Mouse (Mus musculus) intestine, postnatal 0 days (tissue): ENCODE data around the gene Fgf7. TPM values are rescaled to one million over a fixed set of nuclear protein-coding genes. Genes with fewer than 3 reads are reported as not detected.

ENCODE experiments used
- ATAC-seq: fragments of 200-750 bp; cut with Nextera tagmentation; 2 replicates; pipeline ENCODE4 v1.8.0; 2017; ENCODE audit warnings: mild to moderate bottlenecking, moderate TSS enrichment, moderate library complexity
- H3K27ac ChIP-seq: fragments of 300-500 bp; sonication (generic); 2 replicates; pipeline ENCODE4 v1.5.1; 2014; ENCODE audit warnings: mild to moderate bottlenecking, low read depth, low read length, moderate library complexity
- H3K27me3 ChIP-seq: fragments of 300-500 bp; sonication (generic); replicated peaks from 2 replicates; pipeline ENCODE4 v1.6.1; 2014; ENCODE audit warnings: low read length, mixed read lengths; ENCODE audit not compliant: control insufficient read depth, insufficient read depth
- H3K36me3 ChIP-seq: fragments of 300-500 bp; sonication (generic); 2 replicates; pipeline ENCODE4 v1.6.1; 2014; ENCODE audit warnings: mild to moderate bottlenecking, moderate library complexity; ENCODE audit not compliant: control insufficient read depth, insufficient read depth
- H3K4me1 ChIP-seq: fragments of 300-500 bp; sonication (generic); replicated peaks from 2 replicates; pipeline ENCODE4 v1.6.1; 2014; ENCODE audit warnings: antibody characterized with exemption, low read length, mixed read lengths; ENCODE audit not compliant: control insufficient read depth, insufficient read depth
- H3K4me2 ChIP-seq: fragments of 300-500 bp; sonication (generic); replicated peaks from 2 replicates; pipeline ENCODE4 v1.6.1; 2014; ENCODE audit warnings: low read depth, mild to moderate bottlenecking, moderate library complexity
- H3K4me3 ChIP-seq: fragments of 300-500 bp; sonication (generic); 2 replicates; pipeline ENCODE4 v1.5.1; 2014; ENCODE audit warnings: low read depth, low read length
- H3K9ac ChIP-seq: fragments of 300-500 bp; sonication (generic); 2 replicates; pipeline ENCODE4 v1.6.1; 2014; ENCODE audit warnings: mild to moderate bottlenecking, low read depth, low read length
- H3K9me3 ChIP-seq: fragments of 300-500 bp; sonication (generic); 2 replicates; pipeline ENCODE4 v1.6.1; 2016; ENCODE audit warnings: mixed run types; ENCODE audit not compliant: control insufficient read depth
- CTCF ChIP-seq: sonication (generic); IDR thresholded peaks from 2 replicates; pipeline ENCODE4 v1.5.1; 2016; ENCODE audit warnings: low read depth, mild to moderate bottlenecking, control low read depth, antibody characterized with exemption, moderate library complexity
- WGBS: fragments of 180-500 bp; shearing (Covaris S2); extraction: QIAGEN DNeasy Blood & Tissue Kit; methylation state at CpG from one replicate; pipeline ENCODE4 v1.1.7; 2014; 5-methylcytosine and 5-hydroxymethylcytosine counted together
- polyA plus RNA-seq: library from polyadenylated mRNA; unstranded; fragments of >200 nt; fragmentation: Nextera tagmentation; extraction: Ambion mirVana; gene quantifications from 2 replicates; pipeline ENCODE4 v1.2.1, GENCODE M21; 2015

The Fgf7 gene
- polyA plus RNA-seq, 1 experiment from 2014 or later, result 0.95 TPM

- H3K36me3 ChIP-seq, result no peaks in the 10 kb centered on the region
- H3K9ac ChIP-seq, result no peak overlapping the region
- WGBS, result 70% methylated on average over 5 of the region's 5 CpGs
- H3K27me3 ChIP-seq, result no peaks in the 10 kb centered on the region
- no peak overlapping the region for H3K27ac ChIP-seq
- H3K4me3 ChIP-seq, result no peak overlapping the region
- no peak for ATAC-seq
- no peak overlapping the region for H3K4me2 ChIP-seq
- H3K4me1 ChIP-seq, result no peaks in the 10 kb centered on the region
- H3K9me3 ChIP-seq, result no peaks in the 10 kb centered on the region
- TF ChIP-seq CTCF, result no peak
Observed at GRCm38 (mm10) chr2:126053657-126054056, 19.2 kb downstream of the Fgf7 start.

- 47% methylated on average over 4 of the region's 4 CpGs for WGBS
- no peak overlapping the region for H3K4me3 ChIP-seq
- H3K27me3 ChIP-seq, result no peaks in the 10 kb centered on the region
- H3K27ac ChIP-seq, result no peak overlapping the region
- no peak overlapping the region for H3K4me2 ChIP-seq
- no peak overlapping the region for H3K9ac ChIP-seq
- no peaks in the 10 kb centered on the region for H3K36me3 ChIP-seq
- ATAC-seq, result no peak
- TF ChIP-seq CTCF, result no peak
- H3K4me1 ChIP-seq, result no peaks in the 10 kb centered on the region
- H3K9me3 ChIP-seq, result no peaks in the 10 kb centered on the region
Observed at GRCm38 (mm10) chr2:126060595-126060994, 26.1 kb downstream of the Fgf7 start.

- H3K4me3 ChIP-seq, result no peak overlapping the region
- H3K27me3 ChIP-seq, result no peaks in the 10 kb centered on the region
- H3K4me1 ChIP-seq, result no peaks in the 10 kb centered on the region
- ATAC-seq, result no peak
- H3K9me3 ChIP-seq, result no peaks in the 10 kb centered on the region
- H3K36me3 ChIP-seq, result no peaks in the 10 kb centered on the region
- no peak for TF ChIP-seq CTCF
- no peak overlapping the region for H3K27ac ChIP-seq
- H3K4me2 ChIP-seq, result no peak overlapping the region
- H3K9ac ChIP-seq, result no peak overlapping the region
- WGBS, result 69% methylated on average over 17 of the region's 17 CpGs
Observed at GRCm38 (mm10) chr2:126061037-126061773, 26.7 kb downstream of the Fgf7 start.

- no peak for ATAC-seq
- Histone ChIP-seq H3K36me3 (no peaks in the 10 kb centered on the region), H3K4me3 (no peak overlapping the region), H3K4me2 (no peak overlapping the region), H3K27me3 (no peaks in the 10 kb centered on the region), H3K27ac (no peak overlapping the region), H3K9ac (no peak overlapping the region), H3K4me1 (no peaks in the 10 kb centered on the region), H3K9me3 (no peaks in the 10 kb centered on the region)
- TF ChIP-seq CTCF, result no peak
- WGBS, result 73% methylated on average over 7 of the region's 7 CpGs
Observed at GRCm38 (mm10) chr2:126062876-126063275, 28.4 kb downstream of the Fgf7 start.

GRCm38 (mm10) chr2:126064814-126065213, 30.4 kb downstream of the Fgf7 start:
- WGBS, result 44% methylated on average over 2 of the region's 2 CpGs

GRCm38 (mm10) chr2:126065303-126065856, 30.9 kb downstream of the Fgf7 start:
- 76% methylated on average over 3 of the region's 3 CpGs for WGBS

More at GRCm38 (mm10) chr2:126064814-126065213, 30.4 kb downstream of the Fgf7 start:
- Histone ChIP-seq H3K36me3 (no peaks in the 10 kb centered on the region), H3K4me3 (no peak overlapping the region), H3K9me3 (no peaks in the 10 kb centered on the region), H3K4me2 (no peak overlapping the region), H3K27me3 (no peaks in the 10 kb centered on the region), H3K27ac (no peak overlapping the region), H3K9ac (no peak overlapping the region), H3K4me1 (no peaks in the 10 kb centered on the region)
- no peak for TF ChIP-seq CTCF
- no peak for ATAC-seq

More at GRCm38 (mm10) chr2:126065303-126065856, 30.9 kb downstream of the Fgf7 start:
- H3K4me3 ChIP-seq, result no peak overlapping the region
- no peak overlapping the region for H3K27ac ChIP-seq
- H3K9me3 ChIP-seq, result no peaks in the 10 kb centered on the region
- H3K4me1 ChIP-seq, result no peaks in the 10 kb centered on the region
- no peak overlapping the region for H3K9ac ChIP-seq
- no peak overlapping the region for H3K4me2 ChIP-seq
- no peak for ATAC-seq
- no peaks in the 10 kb centered on the region for H3K27me3 ChIP-seq
- no peaks in the 10 kb centered on the region for H3K36me3 ChIP-seq
- TF ChIP-seq CTCF, result no peak
